Mouse (Mus musculus) retina, adult 2 months (tissue): Measurements from ENCODE around the gene Cxcl2.
A peak's percentile ranks its signal among the peaks of the same experiment; 100 is the strongest.

Experiments used
- DNase-seq: peaks from one replicate; pipeline ENCODE4 v3.0.0-alpha.2; 2012; ENCODE audit warnings: low read depth, low spot score

The Cxcl2 gene

GRCm38 (mm10) chr5:90894231-90894630 is 9.4 kb upstream of the Cxcl2 start:
- DNase-seq = no peak

GRCm38 (mm10) chr5:90897429-90897828 is 6.2 kb upstream of the Cxcl2 start:
- DNase-seq = no peak

GRCm38 (mm10) chr5:90899308-90899707 is 4.4 kb upstream of the Cxcl2 start:
- DNase-seq = no peak

GRCm38 (mm10) chr5:90900147-90900546 is 3.5 kb upstream of the Cxcl2 start:
- no peak for DNase-seq

GRCm38 (mm10) chr5:90900688-90901087 is 3.0 kb upstream of the Cxcl2 start:
- no peak for DNase-seq

GRCm38 (mm10) chr5:90902380-90903260 is 1.1 kb upstream of the Cxcl2 start:
- no peak for DNase-seq

GRCm38 (mm10) chr5:90908983-90909382 is 5.3 kb downstream of the Cxcl2 start:
- DNase-seq = peak; percentile 32

- DNase-seq = no peak
Measured at GRCm38 (mm10) chr5:90919495-90919894, 15.8 kb downstream of the Cxcl2 start.

GRCm38 (mm10) chr5:90922958-90923357 is 19.3 kb downstream of the Cxcl2 start:
- DNase-seq = no peak

GRCm38 (mm10) chr5:90930546-90930945 is 26.9 kb downstream of the Cxcl2 start:
- no peak for DNase-seq

- DNase-seq = peak; percentile 41
Measured at GRCm38 (mm10) chr5:90930971-90931851, 27.5 kb downstream of the Cxcl2 start, which contains the start of gene Mthfd2l. TSS of gene Mthfd2l (plus strand) at chr5:90931117.

GRCm38 (mm10) chr5:90931911-90932310 is 28.2 kb downstream of the Cxcl2 start:
- DNase-seq = peak; percentile 9

GRCm38 (mm10) chr5:90936706-90937105 is 33.0 kb downstream of the Cxcl2 start:
- DNase-seq = no peak

- no peak for DNase-seq
Measured at GRCm38 (mm10) chr5:90945453-90945852, 41.8 kb downstream of the Cxcl2 start.

- no peak for DNase-seq
Measured at GRCm38 (mm10) chr5:90949499-90949898, 45.8 kb downstream of the Cxcl2 start.

- peak; percentile 8 for DNase-seq
Measured at GRCm38 (mm10) chr5:90951475-90951874, 47.8 kb downstream of the Cxcl2 start.

GRCm38 (mm10) chr5:90952731-90953481 is 49.2 kb downstream of the Cxcl2 start:
- DNase-seq = no peak
